Mouse (Mus musculus) myocyte (in vitro differentiated cells): ENCODE results near the gene Phlpp1.

Experiments
- POLR2A ChIP-seq: IDR thresholded peaks from one replicate; pipeline ENCODE4 v1.6.1; 2011; ENCODE audit warnings: low read depth, mild to moderate bottlenecking, control low read depth, moderate library complexity; ENCODE audit not compliant: insufficient read length
- USF1 ChIP-seq: IDR thresholded peaks from one replicate; pipeline ENCODE4 v1.6.1; 2011; ENCODE audit warnings: low read depth, mild to moderate bottlenecking, control low read depth, moderate library complexity

DNA sequence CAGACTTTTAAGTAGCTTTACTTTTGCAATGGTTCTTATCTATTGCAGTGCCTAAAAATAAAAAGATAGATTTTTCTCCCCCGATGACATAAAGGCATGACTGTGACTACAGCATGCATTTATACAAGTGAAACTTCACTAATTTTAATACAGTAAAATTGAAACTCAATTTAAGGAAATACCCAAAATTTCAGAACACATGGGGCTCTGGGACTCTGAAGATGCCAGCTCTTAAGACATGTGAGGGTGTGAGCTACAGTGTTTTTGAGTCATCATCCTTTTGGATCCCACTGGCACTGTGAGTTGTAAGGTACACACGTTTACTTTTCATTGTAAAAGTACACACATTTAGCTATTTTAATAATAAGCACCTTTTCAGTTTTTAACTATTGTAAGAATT, 173.7 kb downstream of the Phlpp1 start:
- TF ChIP-seq USF1 (no peak), POLR2A (no peak)
